Mouse (Mus musculus) naive thymus-derived CD4-positive, alpha-beta T cell, adult 2 months (primary cell): ENCODE measurements around the gene Pou2f2.
A peak's percentile ranks its signal among the peaks of the same experiment; 100 is the strongest.

Experiments
- DNase-seq: peaks from one replicate; pipeline ENCODE4 v3.0.0-alpha.2; 2011; ENCODE audit warnings: low read depth

Pou2f2 gene

DNA sequence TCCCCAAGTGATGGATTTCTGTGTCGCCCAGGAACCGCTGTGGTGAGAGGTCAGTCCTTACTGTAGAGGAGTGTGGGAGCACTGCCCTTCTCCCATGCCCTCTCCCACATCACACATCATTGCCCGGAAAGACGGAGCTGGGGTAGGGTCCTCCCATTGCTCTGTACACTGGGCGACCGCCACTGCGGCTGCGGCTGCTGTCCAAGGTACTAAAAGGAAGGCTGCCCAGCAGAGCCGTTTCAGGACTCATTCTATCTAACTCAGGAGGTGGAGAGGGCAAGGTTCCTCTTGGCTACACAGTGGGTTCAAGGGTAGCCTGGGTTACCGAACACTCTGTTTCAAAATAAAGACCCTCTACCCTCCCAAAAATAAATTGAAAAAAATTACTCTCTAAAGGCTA, 33.6 kb downstream of the Pou2f2 start:
- peak; percentile 52 for DNase-seq

DNA sequence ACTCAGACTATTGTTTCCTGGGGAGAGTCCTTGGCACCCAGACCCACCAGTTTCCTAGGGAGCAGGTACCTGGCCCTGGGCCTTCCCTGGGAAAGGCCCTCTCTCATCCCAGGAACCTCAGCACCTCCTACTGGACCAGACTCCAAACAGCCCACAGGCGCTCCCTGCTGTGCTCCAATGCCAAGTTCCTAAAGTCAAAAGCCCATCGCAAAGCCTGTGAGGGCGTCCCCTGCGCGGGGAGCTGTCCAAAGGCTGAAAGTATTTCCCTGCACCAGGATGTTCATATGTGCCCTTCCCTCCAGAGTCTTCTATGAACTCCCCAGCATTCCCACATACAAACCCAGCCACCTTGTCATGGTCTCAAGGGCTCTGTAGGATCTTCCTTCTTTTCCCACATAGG, 37.8 kb downstream of the Pou2f2 start:
- DNase-seq = peak; percentile 43

DNA sequence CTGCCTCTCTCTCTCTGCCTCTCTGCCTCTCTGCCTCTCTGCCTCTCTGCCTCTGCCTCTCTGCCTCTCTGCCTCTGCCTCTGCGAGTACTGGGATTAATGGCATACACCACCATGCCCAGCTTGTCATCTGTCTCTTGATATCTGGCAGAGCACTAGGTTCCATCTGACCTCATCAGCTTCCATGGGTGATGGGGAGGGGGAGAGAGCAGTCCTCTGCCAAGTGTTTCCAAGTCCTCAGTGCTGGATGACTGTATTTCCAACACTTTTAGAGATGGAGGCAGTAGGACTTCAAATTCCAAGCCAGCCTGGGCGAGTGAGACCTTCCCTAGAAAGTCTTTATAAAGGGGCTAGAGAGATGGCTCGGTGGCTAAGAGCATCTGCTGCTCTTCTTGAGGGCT, 42.0 kb downstream of the Pou2f2 start:
- DNase-seq = no peak

DNA sequence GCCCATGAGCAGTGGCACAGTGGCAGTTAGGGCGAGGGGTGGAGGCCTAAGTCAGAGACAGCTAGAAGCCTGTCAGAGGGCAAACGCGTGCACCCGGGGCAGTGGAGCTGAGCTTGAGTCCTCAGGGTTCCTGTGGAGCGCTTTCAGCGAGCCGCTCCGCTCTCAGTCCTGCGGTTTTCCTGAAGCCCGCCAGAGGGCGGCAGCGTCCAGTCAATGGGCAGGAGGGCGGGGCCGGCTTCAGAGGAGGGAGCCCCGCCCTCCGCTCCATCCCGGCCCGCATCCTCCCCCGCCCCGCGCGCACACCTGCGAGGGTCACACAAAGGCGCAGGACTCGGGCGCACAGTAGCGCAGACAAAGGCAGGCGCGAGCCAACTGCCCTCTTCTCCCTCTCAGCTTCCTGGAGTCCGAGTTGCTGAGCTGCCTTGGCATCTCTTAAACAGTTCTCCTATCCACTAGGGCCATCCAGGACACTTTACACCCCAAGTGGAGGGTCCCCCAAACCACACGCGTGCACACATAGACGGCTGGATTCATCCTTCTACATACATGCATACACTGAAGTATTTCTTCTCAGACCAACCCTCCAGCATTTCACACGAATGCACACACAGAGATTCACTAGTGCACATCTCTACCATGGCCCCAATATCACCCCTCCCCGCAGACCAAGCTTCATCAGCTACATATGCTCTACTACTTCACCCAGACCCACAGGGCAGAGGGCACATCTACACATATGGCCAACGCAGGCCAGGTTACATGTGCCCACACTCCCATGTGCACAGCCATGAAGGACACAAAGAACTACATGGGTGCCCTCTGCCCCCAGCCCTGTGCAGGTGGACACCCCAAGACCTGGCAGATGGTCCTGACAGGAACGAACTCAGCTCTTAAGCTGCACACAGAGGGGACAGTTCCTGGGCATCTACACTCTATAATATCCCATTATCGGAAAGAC, 46.2 kb downstream of the Pou2f2 start:
- peak; percentile 94 for DNase-seq

DNA sequence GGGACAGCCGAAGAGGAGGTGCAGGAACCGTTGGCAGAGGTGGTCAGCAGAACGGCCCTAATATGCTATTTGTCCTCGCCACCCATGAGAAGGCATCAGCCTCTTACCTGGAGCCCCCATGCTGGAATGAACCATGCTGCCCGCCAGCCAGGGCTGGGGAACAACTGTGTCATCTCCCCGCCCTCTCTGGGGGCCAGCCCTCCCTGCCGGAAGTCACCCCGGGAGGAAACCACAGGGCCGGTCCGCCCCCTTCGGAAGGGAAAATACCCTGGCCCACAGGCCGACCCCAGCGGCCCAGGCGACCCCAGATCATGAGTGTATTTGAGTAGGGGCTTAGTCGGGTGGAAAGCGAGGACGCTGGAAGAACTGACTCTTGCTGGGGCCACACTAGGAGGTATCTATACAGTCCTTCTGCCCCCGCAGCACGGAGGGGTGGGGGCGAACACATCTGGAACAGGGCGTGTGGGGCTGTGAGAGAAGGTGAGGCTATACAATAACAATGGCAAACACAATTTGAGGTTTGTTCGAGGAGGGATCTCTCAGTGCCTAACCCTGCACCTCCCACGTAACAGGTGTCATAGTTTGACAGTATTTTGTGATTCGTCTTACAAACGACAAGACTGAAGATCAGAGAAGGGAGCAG, 47.1 kb downstream of the Pou2f2 start:
- DNase-seq = peak; percentile 76

DNA sequence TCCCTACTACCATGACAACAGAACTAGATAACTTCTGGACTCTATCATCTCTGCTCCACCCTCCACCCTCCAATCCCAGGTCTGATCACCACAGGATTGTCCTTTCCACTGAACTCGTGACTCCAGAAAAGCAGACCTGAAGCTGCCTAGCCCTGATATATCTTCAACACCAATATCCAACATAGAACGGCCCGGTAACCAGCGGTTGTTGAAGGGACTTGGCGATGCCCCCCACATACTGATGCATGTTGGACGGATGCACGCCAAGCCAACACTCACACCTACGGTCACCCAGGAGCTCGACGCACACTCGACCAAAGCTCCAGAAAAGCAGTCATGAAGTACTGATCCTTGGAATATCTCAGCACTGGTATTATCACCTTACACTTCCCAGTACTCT, 48.3 kb downstream of the Pou2f2 start:
- no peak for DNase-seq

DNA sequence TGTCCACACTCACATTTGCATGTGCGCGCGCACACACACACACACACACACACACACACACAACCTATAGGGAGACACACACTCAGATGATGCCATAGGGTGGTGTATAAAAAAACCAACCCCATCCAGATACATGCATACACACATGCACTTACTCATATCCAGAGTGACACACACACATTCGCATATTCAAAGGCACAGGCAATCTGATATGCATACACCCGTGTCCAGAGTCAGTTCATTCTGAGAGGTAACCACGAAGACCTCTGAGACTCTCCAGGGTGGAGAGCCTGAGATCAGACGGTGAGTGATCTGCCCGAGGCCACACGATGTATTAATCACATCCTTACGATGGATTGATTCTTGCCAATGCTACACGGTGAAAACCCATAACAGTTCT, 49.0 kb downstream of the Pou2f2 start:
- DNase-seq = no peak

DNA sequence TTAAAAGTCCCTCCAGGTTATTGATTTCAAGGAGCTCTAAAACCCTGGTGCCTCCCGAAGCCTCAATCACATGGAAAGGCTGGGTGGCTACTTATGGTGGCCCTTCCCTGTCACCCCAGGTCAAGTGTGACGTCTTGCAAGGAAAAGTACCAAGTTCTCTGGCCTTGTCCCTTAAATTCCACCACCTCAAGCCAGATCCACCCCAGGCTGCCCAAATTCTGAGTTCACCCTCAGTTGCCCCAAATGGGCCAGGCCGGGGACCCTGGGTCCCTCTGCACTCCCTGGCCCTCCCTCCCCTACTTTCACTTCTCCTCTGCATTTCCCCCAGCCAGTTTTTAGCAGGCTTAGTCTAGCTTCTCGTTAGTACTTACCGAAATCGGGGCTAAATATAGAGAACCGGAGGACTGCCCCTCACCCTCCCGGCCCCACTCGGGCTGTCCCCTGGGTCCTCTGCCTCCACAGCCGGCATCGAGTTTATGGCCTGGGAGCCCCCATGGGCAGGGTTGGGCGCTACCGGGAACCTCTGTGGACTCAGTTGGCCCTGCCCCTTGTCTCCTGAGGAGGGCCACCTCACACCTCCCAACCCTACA, 50.0 kb downstream of the Pou2f2 start:
- no peak for DNase-seq

DNA sequence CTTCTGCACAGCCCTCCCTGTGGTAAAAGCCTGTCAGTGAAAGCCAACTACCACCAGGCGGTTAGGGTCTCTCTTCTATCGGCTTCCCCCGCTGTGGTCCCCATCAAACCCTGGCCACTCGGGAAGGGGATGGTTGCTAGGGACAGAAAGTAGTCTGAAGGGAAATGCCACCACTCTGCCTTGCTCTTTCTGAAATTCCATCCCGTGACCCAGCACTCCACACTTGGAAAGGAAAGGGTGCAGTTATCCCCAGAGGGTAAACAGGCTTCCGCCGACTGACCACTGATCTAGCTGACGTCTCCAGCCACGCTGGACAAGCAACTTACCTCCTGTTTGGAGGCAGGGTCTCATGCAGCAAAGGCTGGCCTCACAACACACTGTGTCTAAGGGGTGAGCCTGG, 51.6 kb downstream of the Pou2f2 start:
- DNase-seq = no peak

DNA sequence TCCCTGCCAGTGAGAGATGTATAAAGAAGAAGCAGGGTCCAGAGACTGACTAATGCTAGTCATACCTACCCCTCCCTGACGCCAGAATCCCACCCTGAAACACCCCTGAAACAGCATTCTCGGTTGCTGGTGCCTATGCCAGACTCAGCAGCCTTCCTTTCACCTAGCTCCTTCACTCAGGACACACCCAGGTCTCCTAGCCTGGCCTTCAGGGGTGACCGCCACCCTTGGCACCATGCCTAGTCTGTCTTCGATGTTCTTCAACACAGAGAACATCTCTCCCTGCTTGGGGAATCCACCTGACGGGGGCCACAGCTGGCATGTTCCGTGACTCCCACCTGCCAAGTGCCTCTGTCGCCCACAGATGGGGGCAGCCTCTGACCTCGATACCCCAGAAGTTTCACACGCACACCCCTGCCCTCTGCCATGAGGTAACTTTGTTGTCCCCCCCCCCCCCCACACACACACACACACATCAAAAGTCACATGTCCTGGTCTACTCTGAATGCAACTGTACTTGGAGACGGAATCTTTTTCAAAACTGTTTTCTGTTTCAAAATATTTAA, 53.7 kb downstream of the Pou2f2 start:
- no peak for DNase-seq

DNA sequence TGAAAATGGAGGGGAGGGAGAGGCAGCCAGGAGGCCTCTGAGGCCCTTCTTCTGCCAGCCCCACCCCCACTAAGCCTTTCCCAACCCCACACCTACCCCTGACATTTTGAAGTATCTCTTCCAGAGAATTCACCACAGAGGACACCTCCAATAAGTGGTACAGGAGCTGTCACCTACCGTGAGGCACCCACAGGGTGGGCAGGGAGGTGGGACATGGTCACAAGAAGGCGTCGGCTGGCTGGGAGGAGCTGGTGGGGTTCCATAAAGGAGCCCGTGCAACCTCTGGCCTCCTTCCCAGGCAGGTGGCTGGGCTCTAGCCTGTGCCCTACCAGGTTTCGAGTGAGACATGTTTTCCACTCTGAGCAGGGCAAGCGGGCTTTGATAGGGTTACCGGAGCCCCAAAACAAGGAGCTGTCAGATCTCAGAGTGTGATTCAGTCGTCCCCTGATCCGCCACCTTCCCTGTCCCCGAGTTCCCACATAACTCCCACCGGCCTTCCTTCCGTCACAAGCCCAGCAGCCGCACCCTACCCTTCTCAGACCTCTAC, 58.2 kb downstream of the Pou2f2 start:
- DNase-seq = no peak

DNA sequence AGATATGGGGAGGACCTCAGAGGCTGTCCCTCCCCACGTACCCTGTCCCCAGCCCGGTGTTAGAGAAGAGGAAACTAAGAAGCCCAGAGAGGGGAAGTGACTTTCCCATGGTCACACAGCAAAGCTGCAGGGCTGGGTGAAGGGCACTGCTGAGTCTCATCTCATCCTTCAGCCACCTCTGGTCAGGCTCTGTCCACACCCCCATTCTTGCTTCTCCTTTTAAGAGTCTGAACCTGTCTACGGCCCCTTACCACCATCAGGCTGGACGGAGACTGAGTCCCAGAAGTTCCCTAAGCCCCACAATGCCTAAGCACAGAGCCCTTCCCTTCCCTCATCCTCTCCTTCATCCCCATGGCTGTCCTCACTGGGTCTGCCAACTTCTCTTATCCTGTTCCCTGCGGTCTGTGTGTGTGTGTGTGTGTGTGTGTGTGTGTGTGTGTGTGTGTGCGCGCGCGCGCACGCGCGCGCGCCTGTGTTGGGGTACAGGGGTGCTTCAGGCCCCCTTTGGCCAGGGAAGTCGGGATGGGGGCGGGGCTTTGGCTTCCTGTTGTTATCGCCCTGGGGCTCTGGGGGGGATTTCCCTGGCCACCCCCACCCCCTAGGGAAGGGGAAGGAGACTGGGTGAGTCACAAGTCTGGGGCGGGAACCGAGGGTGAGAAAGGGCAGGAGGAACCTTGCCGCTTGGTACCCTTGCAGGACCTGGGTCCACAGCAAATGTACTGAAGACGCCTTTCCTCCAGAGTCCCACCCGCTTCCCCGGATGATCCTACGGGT, 59.3 kb downstream of the Pou2f2 start:
- DNase-seq = peak; percentile 67

DNA sequence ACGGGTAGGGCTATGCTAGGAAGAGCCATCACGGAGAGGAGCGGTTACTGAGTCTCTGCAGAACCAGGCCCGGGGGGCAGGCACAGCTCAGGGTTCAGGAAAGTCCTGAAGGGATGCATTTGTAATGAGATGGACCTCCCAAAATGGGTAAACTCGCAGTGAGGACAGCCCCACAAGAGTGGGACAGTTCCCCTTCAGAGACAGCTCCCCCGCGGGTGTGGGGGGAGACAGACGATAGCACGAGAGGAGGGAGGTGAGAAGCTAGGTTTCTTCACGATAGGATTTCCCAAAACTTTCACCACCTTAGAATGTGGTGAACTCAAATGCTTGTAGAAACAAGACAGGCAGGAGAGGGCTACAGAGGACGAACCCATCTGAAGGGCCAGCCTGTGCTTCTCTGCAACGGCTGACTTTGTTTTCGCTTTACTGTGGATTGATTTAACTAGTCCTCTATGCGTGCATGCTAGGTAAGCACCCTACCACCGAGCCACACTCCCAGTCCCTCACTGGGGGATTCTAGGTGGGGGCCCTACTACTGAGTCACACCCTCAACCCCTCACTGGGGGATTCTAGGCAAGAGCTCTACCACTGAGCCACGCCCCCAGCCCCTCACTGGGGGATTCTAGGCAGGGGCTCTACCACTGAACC, 66.4 kb downstream of the Pou2f2 start:
- DNase-seq = no peak

DNA sequence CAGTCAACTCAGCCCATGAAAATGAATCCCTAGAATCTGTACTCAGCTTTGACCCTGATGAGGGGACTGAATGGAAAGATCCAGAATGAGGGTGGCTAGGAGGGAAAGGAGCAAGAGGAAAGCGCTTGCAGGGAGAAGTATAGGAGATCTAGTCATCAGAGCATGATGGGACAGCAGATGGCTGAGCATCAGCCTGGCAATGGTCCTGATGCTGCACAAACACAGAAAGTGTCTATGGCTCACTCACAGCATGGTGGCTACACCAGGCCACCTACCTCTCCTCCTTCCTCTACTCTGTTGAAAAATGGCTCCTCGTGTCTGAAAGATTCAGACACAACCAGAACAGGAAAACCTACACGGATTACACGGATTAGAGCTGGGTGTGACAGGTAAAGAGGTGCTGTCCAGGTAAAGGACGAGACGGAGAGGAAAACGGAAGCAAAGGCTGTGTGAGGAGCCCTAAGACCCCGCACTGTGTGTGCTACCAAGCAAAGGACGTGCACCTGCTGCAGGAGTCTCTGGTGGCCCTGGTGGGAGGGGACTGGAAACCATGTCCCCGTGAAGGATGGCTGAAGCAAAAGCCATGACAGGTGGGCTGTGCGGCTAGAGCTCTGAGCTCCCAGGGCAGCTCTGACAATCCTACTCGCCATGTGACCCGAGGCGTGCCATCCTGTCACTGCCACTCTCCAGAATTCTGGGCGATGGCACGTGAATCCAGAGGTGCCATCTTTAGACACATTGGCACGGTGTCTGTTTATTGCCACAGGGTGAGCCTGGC, 67.2 kb downstream of the Pou2f2 start:
- no peak for DNase-seq

DNA sequence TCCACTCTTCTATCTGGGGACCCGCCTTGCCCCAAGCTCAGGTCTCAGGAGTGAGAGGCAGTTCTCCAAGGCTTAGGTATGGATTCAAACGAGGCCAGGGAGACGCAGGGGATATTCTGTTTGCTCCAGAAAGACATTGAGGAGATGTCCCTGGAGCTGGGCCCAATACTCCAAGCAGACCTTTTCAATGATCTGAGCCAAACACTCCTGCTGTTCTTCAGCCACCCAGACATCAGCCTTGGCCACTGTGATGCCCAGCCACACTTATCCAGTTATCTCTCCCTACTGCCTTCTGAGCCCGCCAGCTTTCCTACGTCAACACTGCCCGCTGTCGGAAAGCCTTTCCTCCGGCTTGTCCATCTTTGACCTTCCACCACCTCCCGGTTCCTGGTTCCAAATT, 69.2 kb downstream of the Pou2f2 start:
- no peak for DNase-seq

DNA sequence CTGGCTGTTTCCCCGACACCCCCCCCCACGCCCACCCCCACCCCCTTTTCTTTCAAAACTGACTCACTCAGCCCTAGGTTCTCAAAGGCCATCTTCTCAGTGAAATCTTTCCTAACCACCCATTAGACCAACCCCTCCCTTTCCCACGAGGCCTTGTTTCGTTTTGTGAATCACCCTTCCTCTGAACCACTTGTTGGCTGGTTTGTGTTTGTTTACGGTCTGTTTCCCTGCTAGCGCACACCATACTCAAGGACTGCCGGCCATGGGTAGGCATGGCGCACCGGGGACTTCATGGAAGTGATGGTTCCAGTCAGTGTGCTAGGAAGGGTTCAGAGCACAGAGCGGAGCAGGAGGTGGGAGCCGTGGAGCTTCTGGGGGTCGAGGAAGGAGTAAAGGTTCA, 70.2 kb downstream of the Pou2f2 start:
- DNase-seq = no peak

DNA sequence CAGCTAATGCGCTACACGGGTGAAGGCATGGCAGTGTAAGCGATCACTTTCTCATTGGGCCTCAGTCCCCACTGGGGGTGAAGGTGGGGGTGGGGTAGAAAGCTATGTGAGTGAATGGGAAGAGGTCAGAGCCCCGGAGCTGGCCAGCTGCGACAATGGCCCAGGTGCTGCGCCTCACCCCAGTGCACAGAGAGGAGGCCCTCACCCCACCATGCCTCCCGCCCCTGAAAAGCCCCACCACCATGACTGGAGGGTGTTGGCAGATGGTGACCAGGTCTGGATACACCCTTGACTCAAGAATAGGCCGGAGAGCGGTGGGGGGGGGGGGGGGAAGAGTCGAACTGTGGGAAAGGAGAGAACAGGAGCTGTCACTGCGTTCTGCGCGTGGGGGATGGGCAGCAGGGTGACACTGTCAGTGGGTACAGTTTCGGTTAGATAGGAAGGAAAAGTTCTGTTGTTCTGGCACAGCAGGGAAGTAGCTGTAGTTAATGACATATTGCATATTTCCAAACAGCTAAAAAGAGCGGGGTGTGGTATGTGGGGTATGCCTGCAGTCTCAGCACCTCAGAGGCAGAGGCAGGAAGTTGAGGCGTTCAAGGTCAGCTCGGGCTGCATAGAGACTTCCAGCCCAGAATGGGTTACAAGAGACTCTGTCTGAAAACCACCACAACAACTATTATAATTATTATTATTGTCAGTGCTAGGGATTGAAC, 72.6 kb downstream of the Pou2f2 start:
- DNase-seq = no peak

DNA sequence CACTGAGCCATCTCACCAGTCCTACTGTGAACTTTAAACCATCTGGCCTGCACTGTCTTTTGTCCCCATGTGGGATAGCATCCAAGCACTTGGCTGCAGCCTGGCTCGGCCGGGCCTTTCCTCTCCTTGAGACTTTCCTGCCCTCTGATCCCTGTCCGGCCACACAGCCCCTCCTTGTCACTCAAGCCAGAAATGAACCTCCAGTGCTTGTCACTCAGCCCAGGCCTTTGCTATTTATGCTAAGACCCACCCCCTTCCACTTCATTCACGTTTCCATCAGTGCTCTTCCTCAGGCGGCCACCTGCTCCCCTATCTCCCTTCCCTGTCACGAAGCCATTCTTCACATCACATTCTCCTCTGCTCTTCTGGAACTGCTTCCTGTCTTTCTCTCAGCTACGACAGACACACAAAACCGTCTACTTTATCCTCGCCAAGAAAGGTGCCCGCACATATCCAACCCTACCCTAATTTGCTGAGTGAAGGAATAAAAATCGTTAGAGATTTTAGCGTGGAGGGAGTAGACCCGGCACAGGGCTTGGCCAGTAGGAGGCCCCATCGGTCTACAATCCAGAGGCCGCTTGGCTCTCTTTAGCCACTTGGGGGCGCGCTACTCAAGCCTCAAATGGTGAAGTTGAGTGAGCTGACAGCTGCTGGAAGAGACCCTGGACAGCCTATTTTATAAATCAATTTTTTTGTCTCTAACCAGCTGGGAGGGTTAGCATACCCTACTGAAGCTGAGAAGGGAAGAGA, 73.9 kb downstream of the Pou2f2 start:
- DNase-seq = peak; percentile 94

DNA sequence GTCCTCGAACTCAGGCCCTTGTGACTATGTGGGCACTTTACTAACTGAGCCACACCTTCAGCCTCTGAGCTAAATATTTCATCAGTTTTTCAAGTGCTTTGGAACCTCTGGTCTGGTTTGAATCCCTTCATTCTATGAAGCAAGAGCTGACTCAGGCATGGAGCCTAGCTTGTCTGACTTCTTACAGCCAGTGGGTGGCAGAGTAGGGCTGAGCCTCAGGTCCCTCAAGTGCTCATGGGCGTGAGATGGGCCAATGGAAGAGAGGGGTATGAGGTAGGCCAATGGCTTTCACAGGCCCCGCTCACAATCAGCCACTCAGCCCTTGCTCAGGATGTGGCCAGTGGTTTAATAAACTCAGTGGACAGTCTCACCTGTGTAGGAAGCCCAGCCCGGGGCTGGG, 79.9 kb downstream of the Pou2f2 start:
- no peak for DNase-seq
